In genomic region chr13:94110556-94110955, GRCm38 (mm10) we compare ENCODE assay signal across 17 mouse cellular contexts. TPM values are rescaled to one million over a fixed set of nuclear protein-coding genes. Genes with fewer than 3 reads are reported as not detected.
DNase-seq lines count a peak whose midpoint lies in the region; ATAC-seq and TF ChIP-seq lines count a peak whose summit lies in the region.
"Had no signal": no experiment of that assay in that cellular context is flagged by ENCODE, and none has a peak within 500 bp of the region (broad histone marks: within the 10 kb centered on the region; RNA-seq: fewer than 3 reads in every experiment).

No protein-coding gene starts in this region.

- no peaks in the 10 kb centered on the region for H3K36me3 ChIP-seq in hindbrain, postnatal 0 days (ENCODE audit: insufficient read depth, low read length)
- no peaks in the 10 kb centered on the region for H3K36me3 ChIP-seq in hindbrain, embryonic 16.5 days (ENCODE audit: control insufficient read depth, insufficient read depth, low read length)
- peaks cover 14% of the 10 kb centered on the region for H3K36me3 ChIP-seq in limb, embryonic 12.5 days
- peaks cover 40% of the 10 kb centered on the region for H3K36me3 ChIP-seq in limb, embryonic 10.5 days
- H3K36me3 ChIP-seq in embryonic facial prominence, embryonic 15.5 days, result no peaks in the 10 kb centered on the region
- H3K36me3 ChIP-seq: forebrain, embryonic 15.5 days had no signal

- peak; percentile 69 to 70 for DNase-seq in cerebellum, postnatal 14 days
- DNase-seq in cerebellum, postnatal 36 days, result no peak
- peak; percentile 28 for DNase-seq in hindbrain, postnatal 0 days (ENCODE audit: low spot score)
- DNase-seq in limb, embryonic 10.5 days (ENCODE audit: low spot score), result no peak
- DNase-seq in urinary bladder, postnatal 25 days (ENCODE audit: low spot score), result no peak
- DNase-seq: adrenal gland, adult 2 months; adrenal gland, postnatal 10 days; adrenal gland, postnatal 25 days; cerebellum, adult 11 months; cerebellum, adult 18-20 months; cerebellum, adult 8-10 months; forebrain, postnatal 0 days had no signal

- TF ChIP-seq CTCF in hindbrain, postnatal 0 days (IDR thresholded peaks at IDR 0.05; ENCODE audit: low read depth), result no peak

- no peak overlapping the region for H3K9ac ChIP-seq in hindbrain, postnatal 0 days (replicated peaks; ENCODE audit: low read length)
- no peak overlapping the region for H3K9ac ChIP-seq in hindbrain, embryonic 16.5 days (ENCODE audit: low read depth, low read length)
- H3K9ac ChIP-seq in limb, embryonic 12.5 days (replicated peaks), result no peak overlapping the region
- no peak overlapping the region for H3K9ac ChIP-seq in embryonic facial prominence, embryonic 15.5 days
- H3K9ac ChIP-seq: forebrain, embryonic 13.5 days; forebrain, embryonic 15.5 days; forebrain, postnatal 0 days had no signal

- no peaks in the 10 kb centered on the region for H3K27me3 ChIP-seq in hindbrain, postnatal 0 days (ENCODE audit: insufficient read depth, low read length)
- no peaks in the 10 kb centered on the region for H3K27me3 ChIP-seq in hindbrain, embryonic 16.5 days (replicated peaks; ENCODE audit: control insufficient read depth, insufficient read depth, low read length)
- H3K27me3 ChIP-seq in limb, embryonic 12.5 days, result no peaks in the 10 kb centered on the region
- H3K27me3 ChIP-seq in limb, embryonic 10.5 days (ENCODE audit: low read depth, poor library complexity, severe bottlenecking), result no peaks in the 10 kb centered on the region
- H3K27me3 ChIP-seq in embryonic facial prominence, embryonic 15.5 days, result no peaks in the 10 kb centered on the region
- H3K27me3 ChIP-seq: forebrain, embryonic 13.5 days; forebrain, embryonic 15.5 days had no signal

- H3K4me1 ChIP-seq in hindbrain, postnatal 0 days (ENCODE audit: insufficient read depth, low read length), result no peaks in the 10 kb centered on the region; the same call in 1 of the 2 replicates
- H3K4me1 ChIP-seq in hindbrain, embryonic 16.5 days (ENCODE audit: control insufficient read depth, insufficient read depth, low read depth, low read length), result no peaks in the 10 kb centered on the region
- peaks cover 36% of the 10 kb centered on the region for H3K4me1 ChIP-seq in limb, embryonic 12.5 days (replicated peaks)
- H3K4me1 ChIP-seq in limb, embryonic 10.5 days, result peaks cover 27% of the 10 kb centered on the region
- peaks cover 43% of the 10 kb centered on the region for H3K4me1 ChIP-seq in embryonic facial prominence, embryonic 15.5 days
- H3K4me1 ChIP-seq: forebrain, embryonic 15.5 days had no signal

- no peak overlapping the region for H3K4me2 ChIP-seq in hindbrain, postnatal 0 days (ENCODE audit: low read depth, low read length)
- H3K4me2 ChIP-seq in hindbrain, embryonic 16.5 days (ENCODE audit: low read length), result no peak overlapping the region
- H3K4me2 ChIP-seq in limb, embryonic 12.5 days, result no peak overlapping the region
- H3K4me2 ChIP-seq in embryonic facial prominence, embryonic 15.5 days (replicated peaks), result no peak overlapping the region
- H3K4me2 ChIP-seq: forebrain, embryonic 13.5 days; forebrain, embryonic 15.5 days had no signal

- H3K27ac ChIP-seq in hindbrain, postnatal 0 days, result no peak overlapping the region
- H3K27ac ChIP-seq in hindbrain, embryonic 16.5 days (ENCODE audit: low read depth, low read length), result no peak overlapping the region
- H3K27ac ChIP-seq in limb, embryonic 12.5 days, result 0 out of 2 replicates have a peak overlapping the region, but pooled peaks have one; percentile 18
- no peak overlapping the region for H3K27ac ChIP-seq in limb, embryonic 10.5 days
- 0 out of 2 replicates have a peak overlapping the region, but pooled peaks have one; percentile 17 for H3K27ac ChIP-seq in embryonic facial prominence, embryonic 15.5 days (replicated peaks)
- H3K27ac ChIP-seq: forebrain, embryonic 13.5 days; forebrain, embryonic 15.5 days had no signal

- 72% methylated on average over 8 of the region's 8 CpGs for WGBS in hindbrain, postnatal 0 days
- 77% methylated on average over 8 of the region's 8 CpGs for WGBS in hindbrain, embryonic 16.5 days
- 76% methylated on average over 8 of the region's 8 CpGs for WGBS in limb, embryonic 12.5 days
- 93% methylated on average over 8 of the region's 8 CpGs for WGBS in limb, embryonic 10.5 days
- 53% methylated on average over 8 of the region's 8 CpGs for WGBS in embryonic facial prominence, embryonic 15.5 days

- no peak overlapping the region for H3K4me3 ChIP-seq in hindbrain, postnatal 0 days (ENCODE audit: low read length)
- no peak overlapping the region for H3K4me3 ChIP-seq in hindbrain, embryonic 16.5 days (ENCODE audit: low read length)
- H3K4me3 ChIP-seq in limb, embryonic 12.5 days (replicated peaks), result no peak overlapping the region
- no peak overlapping the region for H3K4me3 ChIP-seq in limb, embryonic 10.5 days
- no peak overlapping the region for H3K4me3 ChIP-seq in embryonic facial prominence, embryonic 15.5 days (replicated peaks)
- H3K4me3 ChIP-seq: forebrain, embryonic 13.5 days; forebrain, embryonic 15.5 days had no signal

- no peak for ATAC-seq in hindbrain, postnatal 0 days
- no peak for ATAC-seq in hindbrain, embryonic 16.5 days
- no peak for ATAC-seq in limb, embryonic 12.5 days (ENCODE audit: insufficient number of reproducible peaks, insufficient read depth, low FRiP score, low TSS enrichment, low read depth)
- ATAC-seq in embryonic facial prominence, embryonic 15.5 days (ENCODE audit: insufficient number of reproducible peaks, low FRiP score, low TSS enrichment, low read depth), result no peak
- ATAC-seq: forebrain, embryonic 13.5 days; forebrain, embryonic 15.5 days; forebrain, postnatal 0 days had no signal

- H3K9me3 ChIP-seq in hindbrain, postnatal 0 days (ENCODE audit: low read length), result no peaks in the 10 kb centered on the region
- H3K9me3 ChIP-seq in hindbrain, embryonic 16.5 days (ENCODE audit: control insufficient read depth, low read length), result peaks cover 3% of the 10 kb centered on the region; the same call in 1 of the 2 replicates
- 0 out of 2 replicates have a peak, but pooled peaks cover 6% of the 10 kb centered on the region for H3K9me3 ChIP-seq in limb, embryonic 12.5 days
- no peaks in the 10 kb centered on the region for H3K9me3 ChIP-seq in limb, embryonic 10.5 days (replicated peaks)
- H3K9me3 ChIP-seq in embryonic facial prominence, embryonic 15.5 days (replicated peaks), result no peaks in the 10 kb centered on the region
- H3K9me3 ChIP-seq: forebrain, embryonic 13.5 days; forebrain, embryonic 15.5 days had no signal

RNA-seq across cellular contexts. Expression of gene Lhfpl2, which starts 53.0 kb away (rescaled TPM):
- 32.1 and 33.5 TPM in 2 replicates for total RNA-seq in hindbrain, postnatal 0 days (2014; rRNA removed)
- polyA plus RNA-seq in hindbrain, postnatal 0 days (2015; fragmentation: Nextera tagmentation; extraction: Ambion mirVana), result 14.7 and 15.3 TPM in 2 replicates
- 21.0 and 21.6 TPM in 2 replicates for polyA plus RNA-seq in hindbrain, embryonic 16.5 days (2015; fragmentation: Nextera tagmentation; extraction: Ambion mirVana)
- 44.2 and 51.3 TPM in 2 replicates for polyA plus RNA-seq in limb, embryonic 12.5 days (2016; fragmentation: Nextera tagmentation; extraction: Ambion mirVana)
- polyA plus RNA-seq in limb, embryonic 10.5 days (2016; fragmentation: Nextera tagmentation; extraction: Ambion mirVana), result 33.7 and 44.0 TPM in 2 replicates
- 77.0 and 91.6 TPM in 2 replicates for polyA plus RNA-seq in embryonic facial prominence, embryonic 15.5 days (2015; fragmentation: Nextera tagmentation; extraction: Ambion mirVana)

Comparison
In these comparisons a context has a peak if more than half of its experiments do, and no peak if none do; other contexts are left out.
1. DNase-seq: peak in cerebellum, postnatal 14 days (2 of 2) and hindbrain, postnatal 0 days (single experiment); none in cerebellum, postnatal 36 days (0 of 2), limb, embryonic 10.5 days (single experiment) and urinary bladder, postnatal 25 days (single experiment).
2. H3K27ac ChIP-seq: peak in limb, embryonic 12.5 days (single experiment) and embryonic facial prominence, embryonic 15.5 days (single experiment); none in hindbrain, postnatal 0 days (single experiment), hindbrain, embryonic 16.5 days (single experiment) and limb, embryonic 10.5 days (single experiment).